Mouse (Mus musculus) heart, embryonic 11.5 days (tissue): ENCODE data around the gene Olfr571. TPM values are rescaled to one million over a fixed set of nuclear protein-coding genes. Genes with fewer than 3 reads are reported as not detected.
A peak's percentile ranks its signal among the peaks of the same experiment; 100 is the strongest.

Experiments used
- ATAC-seq: fragments of 200-750 bp; cut with Nextera tagmentation; replicated peaks from 2 replicates; pipeline ENCODE4 v1.8.0; 2017; ENCODE audit warnings: moderate library complexity; ENCODE audit not compliant: insufficient number of reproducible peaks, low FRiP score, low TSS enrichment
- H3K27ac ChIP-seq: fragments of 300-500 bp; sonication (generic); 2 replicates; pipeline ENCODE4 v1.5.1; 2014; ENCODE audit warnings: mild to moderate bottlenecking, low read depth, low read length
- H3K27me3 ChIP-seq: fragments of 300-500 bp; sonication (generic); 2 replicates; pipeline ENCODE4 v1.6.1; 2014; ENCODE audit warnings: mild to moderate bottlenecking, low read length, mixed read lengths; ENCODE audit not compliant: control insufficient read depth, insufficient read depth
- H3K36me3 ChIP-seq: fragments of 300-500 bp; sonication (generic); 2 replicates; pipeline ENCODE4 v1.6.1; 2014; ENCODE audit warnings: mild to moderate bottlenecking, low read length, moderate library complexity, mixed read lengths; ENCODE audit not compliant: control insufficient read depth, insufficient read depth
- H3K4me1 ChIP-seq: fragments of 300-500 bp; sonication (generic); 2 replicates; pipeline ENCODE4 v1.6.1; 2014; ENCODE audit warnings: low read length; ENCODE audit not compliant: control insufficient read depth, insufficient read depth
- H3K4me2 ChIP-seq: fragments of 300-500 bp; sonication (generic); 2 replicates; pipeline ENCODE4 v1.6.1; 2014; ENCODE audit warnings: mild to moderate bottlenecking, moderate library complexity
- H3K4me3 ChIP-seq: fragments of 300-500 bp; sonication (generic); 2 replicates; pipeline ENCODE4 v1.5.1; 2014; ENCODE audit warnings: low read depth, low read length
- H3K9ac ChIP-seq: fragments of 300-500 bp; sonication (generic); 2 replicates; pipeline ENCODE4 v1.6.1; 2014; ENCODE audit warnings: mild to moderate bottlenecking, low read depth, low read length, moderate library complexity
- H3K9me3 ChIP-seq: fragments of 300-500 bp; sonication (generic); replicated peaks from 2 replicates; pipeline ENCODE4 v1.6.1; 2016; ENCODE audit warnings: low read length; ENCODE audit not compliant: control insufficient read depth
- WGBS: fragments of 180-500 bp; shearing (Covaris S2); extraction: QIAGEN DNeasy Blood & Tissue Kit; methylation state at CpG from one replicate; pipeline ENCODE4 v1.1.7; 2014; ENCODE audit not compliant: insufficient replicate concordance; 5-methylcytosine and 5-hydroxymethylcytosine counted together
- polyA plus RNA-seq: library from polyadenylated mRNA; unstranded; fragments of >200 nt; fragmentation: Nextera tagmentation; extraction: Ambion mirVana; gene quantifications from 2 replicates; pipeline ENCODE4 v1.2.1, GENCODE M21; 2014

Gene Olfr571
- not detected in 2 replicates for polyA plus RNA-seq

GRCm38 (mm10) chr7:102917032-102917875, at the start of gene Olfr571:
Olfr571 (minus strand) TSS chr7:102917536.
- Histone ChIP-seq H3K4me2 (no peak within 1 kb of the TSS), H3K4me1 (0 out of 2 replicates have a peak, but pooled peaks cover 3% of the 10 kb centered on the region), H3K27ac (no peak within 1 kb of the TSS), H3K9me3 (no peaks in the 10 kb centered on the region), H3K27me3 (no peaks in the 10 kb centered on the region), H3K9ac (no peak within 1 kb of the TSS), H3K4me3 (no peak within 1 kb of the TSS), H3K36me3 (no peaks in the 10 kb centered on the region)
- ATAC-seq = no peak
- WGBS = 61% methylated on average over 4 of the region's 4 CpGs

- no peak for ATAC-seq
- WGBS = 13% methylated on average over 2 of the region's 2 CpGs
- no peak within 1 kb of the TSS for H3K4me3 ChIP-seq
- no peaks in the 10 kb centered on the region for H3K27me3 ChIP-seq
- H3K9ac ChIP-seq = no peak within 1 kb of the TSS
- no peak within 1 kb of the TSS for H3K4me2 ChIP-seq
- H3K36me3 ChIP-seq = no peaks in the 10 kb centered on the region
- no peak within 1 kb of the TSS for H3K27ac ChIP-seq
- H3K4me1 ChIP-seq = no peaks in the 10 kb centered on the region
- no peaks in the 10 kb centered on the region for H3K9me3 ChIP-seq
Measured at GRCm38 (mm10) chr7:102962360-102962759, 45.0 kb upstream of the Olfr571 start, which contains the start of gene Olfr576. Olfr576 (plus strand) TSS chr7:102962660.

DNA sequence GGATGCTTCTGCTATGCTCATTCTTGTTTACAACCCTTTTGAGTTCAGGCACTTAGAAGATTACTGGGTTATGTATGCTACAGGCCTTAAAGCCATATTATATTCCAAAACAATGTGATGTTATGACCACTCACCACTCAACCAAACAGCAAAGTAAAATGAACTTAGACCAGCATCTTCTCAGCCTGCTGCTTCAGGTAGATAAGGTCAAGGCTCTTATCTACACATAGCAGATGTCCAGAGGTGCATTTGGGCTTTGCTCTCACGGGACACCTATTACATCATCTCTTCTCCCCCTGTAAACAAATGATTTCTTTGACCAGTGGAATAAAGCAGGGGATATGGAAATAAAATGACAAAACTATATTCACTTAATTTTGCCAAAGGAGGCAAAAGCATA, 41.3 kb upstream of the Olfr571 start, which contains the start of gene Olfr575:
Gene Olfr575 (minus strand): TSS at position 183 of the 400 bp plus-strand sequence.
- no peaks in the 10 kb centered on the region for H3K9me3 ChIP-seq
- WGBS = 26% methylated on average over 1 of the region's 1 CpGs
- no peak within 1 kb of the TSS for H3K9ac ChIP-seq
- H3K4me3 ChIP-seq = no peak within 1 kb of the TSS
- H3K36me3 ChIP-seq = no peaks in the 10 kb centered on the region
- peak; percentile 96 for ATAC-seq
- H3K27ac ChIP-seq = no peak within 1 kb of the TSS
- H3K27me3 ChIP-seq = no peaks in the 10 kb centered on the region
- H3K4me1 ChIP-seq = no peaks in the 10 kb centered on the region
- H3K4me2 ChIP-seq = no peak within 1 kb of the TSS

- H3K36me3 ChIP-seq = no peaks in the 10 kb centered on the region
- no peak overlapping the region for H3K4me2 ChIP-seq
- no peak for ATAC-seq
- H3K4me1 ChIP-seq = no peaks in the 10 kb centered on the region
- no peaks in the 10 kb centered on the region for H3K9me3 ChIP-seq
- no peak overlapping the region for H3K27ac ChIP-seq
- no peak overlapping the region for H3K9ac ChIP-seq
- H3K4me3 ChIP-seq = no peak overlapping the region
- WGBS = 52% methylated on average over 3 of the region's 3 CpGs
- H3K27me3 ChIP-seq = no peaks in the 10 kb centered on the region
Measured at GRCm38 (mm10) chr7:102958137-102958536, 40.8 kb upstream of the Olfr571 start.

DNA sequence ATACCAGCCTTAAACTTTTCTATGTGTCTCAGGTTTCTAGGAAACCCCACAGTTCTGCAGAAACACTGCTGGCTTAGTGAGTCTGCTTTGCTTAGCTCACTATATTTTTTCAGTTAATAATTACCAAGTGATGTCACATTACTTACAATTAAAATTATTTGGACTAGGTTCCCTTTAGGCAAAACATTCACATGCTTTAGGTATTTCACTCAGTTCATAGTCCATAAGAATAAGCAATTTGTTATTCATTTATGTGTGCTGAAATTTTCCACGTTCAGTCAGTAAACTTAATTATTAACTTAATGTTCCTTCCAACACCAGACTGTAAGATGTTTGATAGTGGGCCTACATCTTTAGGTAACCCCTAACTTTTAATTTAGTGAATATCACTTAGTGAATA, 33.4 kb upstream of the Olfr571 start:
- H3K27me3 ChIP-seq = no peaks in the 10 kb centered on the region
- no peaks in the 10 kb centered on the region for H3K4me1 ChIP-seq
- H3K9ac ChIP-seq = no peak overlapping the region
- no peak overlapping the region for H3K27ac ChIP-seq
- no peak overlapping the region for H3K4me2 ChIP-seq
- no peak for ATAC-seq
- H3K9me3 ChIP-seq = no peaks in the 10 kb centered on the region
- WGBS = 65% methylated on average over 1 of the region's 1 CpGs
- no peak overlapping the region for H3K4me3 ChIP-seq
- H3K36me3 ChIP-seq = no peaks in the 10 kb centered on the region

DNA sequence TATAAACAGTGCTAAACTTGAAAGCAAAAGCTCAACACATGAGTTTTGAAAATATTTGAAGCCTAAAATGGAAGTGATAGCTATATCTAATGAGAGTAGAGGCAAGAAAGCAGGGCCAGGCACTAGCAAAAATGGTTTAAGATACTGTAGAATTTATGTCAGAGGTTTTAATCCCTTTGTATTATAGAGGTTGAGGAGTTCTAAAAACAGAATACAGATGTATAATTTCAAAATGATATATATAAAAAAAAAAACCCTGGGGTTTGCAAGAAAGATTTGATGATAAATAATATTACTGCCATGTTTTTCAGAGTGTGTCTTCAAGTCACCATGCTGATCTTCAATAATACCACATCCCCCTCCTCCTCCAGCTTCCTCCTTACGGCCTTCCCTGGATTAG, 30.8 kb upstream of the Olfr571 start, which contains the start of gene Olfr574:
Gene Olfr574 (plus strand): TSS at position 301 of the 400 bp plus-strand sequence.
- 77% methylated on average over 1 of the region's 1 CpGs for whole genome bisulfite sequencing

DNA sequence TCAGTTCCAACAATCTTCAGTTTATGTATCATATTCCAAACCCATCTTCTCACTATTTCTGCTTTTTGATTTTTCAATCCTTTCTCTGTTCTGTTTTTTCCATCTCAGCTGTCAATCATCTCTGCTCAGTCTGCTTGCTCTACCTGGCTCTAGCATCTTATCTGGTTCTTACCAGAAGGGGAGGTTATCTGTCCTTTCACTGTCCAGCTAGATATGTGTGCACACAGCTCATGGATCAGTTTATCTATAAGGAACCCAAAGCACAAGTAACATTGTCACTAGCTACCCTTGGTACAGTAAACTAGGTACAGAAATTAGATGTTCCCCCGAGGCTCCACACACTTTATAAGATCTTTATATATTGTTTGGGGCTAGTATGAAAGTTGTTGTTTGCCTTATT, 26.1 kb upstream of the Olfr571 start:
- Histone ChIP-seq H3K9me3 (no peaks in the 10 kb centered on the region), H3K9ac (no peak overlapping the region), H3K27ac (no peak overlapping the region), H3K4me1 (no peaks in the 10 kb centered on the region), H3K4me3 (no peak overlapping the region), H3K27me3 (no peaks in the 10 kb centered on the region), H3K4me2 (no peak overlapping the region), H3K36me3 (no peaks in the 10 kb centered on the region)
- peak; percentile 75; the same call in 1 of the 2 replicates for ATAC-seq
- 85% methylated on average over 1 of the region's 1 CpGs for WGBS

More for the DNA sequence above, 30.8 kb upstream of the Olfr571 start, which contains the start of gene Olfr574:
- Histone ChIP-seq H3K27me3 (no peaks in the 10 kb centered on the region), H3K36me3 (no peaks in the 10 kb centered on the region), H3K9me3 (no peaks in the 10 kb centered on the region), H3K9ac (no peak within 1 kb of the TSS), H3K4me1 (no peaks in the 10 kb centered on the region), H3K27ac (no peak within 1 kb of the TSS), H3K4me2 (no peak within 1 kb of the TSS), H3K4me3 (no peak within 1 kb of the TSS)
- no peak for ATAC-seq

DNA sequence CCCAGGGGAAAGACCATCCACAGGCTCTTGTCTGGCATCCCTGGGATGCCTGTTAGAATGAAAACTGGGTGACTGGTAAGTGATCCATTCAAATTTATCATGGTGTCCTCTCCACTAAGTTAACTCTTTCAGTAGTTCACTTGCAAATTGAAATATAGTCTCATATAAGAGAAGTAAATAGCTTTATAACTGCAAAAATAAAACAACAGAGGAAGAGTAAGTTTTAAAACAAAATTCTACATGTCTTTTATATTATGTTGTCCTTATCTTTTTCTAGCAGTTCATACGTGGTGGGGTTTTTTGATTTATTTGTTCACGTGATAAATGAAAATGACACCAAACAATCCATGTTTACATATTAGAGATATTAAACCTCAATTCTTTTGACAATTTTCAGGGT, 25.1 kb upstream of the Olfr571 start, which contains the start of gene Olfr573-ps1:
Gene Olfr573-ps1 (minus strand): TSS at position 101 of the 400 bp plus-strand sequence.
- Histone ChIP-seq H3K9ac (no peak within 1 kb of the TSS), H3K27ac (no peak within 1 kb of the TSS), H3K4me2 (no peak within 1 kb of the TSS), H3K9me3 (no peaks in the 10 kb centered on the region), H3K36me3 (no peaks in the 10 kb centered on the region), H3K4me1 (no peaks in the 10 kb centered on the region), H3K4me3 (no peak within 1 kb of the TSS), H3K27me3 (no peaks in the 10 kb centered on the region)
- no peak for ATAC-seq
- WGBS = 90% methylated on average over 2 of the region's 2 CpGs
